Mouse (Mus musculus) hindbrain, embryonic 15.5 days (tissue): Measurements from ENCODE around the gene Tnfrsf18. TPM values are rescaled to one million over a fixed set of nuclear protein-coding genes. Genes with fewer than 3 reads are reported as not detected.

Experiments
- ATAC-seq: fragments of 200-750 bp; cut with Nextera tagmentation; 2 replicates; pipeline ENCODE4 v1.8.0; 2017; ENCODE audit warnings: low read depth, moderate number of reproducible peaks, moderate TSS enrichment; ENCODE audit not compliant: low FRiP score
- H3K27ac ChIP-seq: fragments of 300-500 bp; sonication (generic); replicated peaks from 2 replicates; pipeline ENCODE4 v1.5.1; 2015; ENCODE audit warnings: mild to moderate bottlenecking, inconsistent platforms
- H3K27me3 ChIP-seq: fragments of 300-500 bp; sonication (generic); 2 replicates; pipeline ENCODE4 v1.6.1; 2015; ENCODE audit warnings: control low read depth, inconsistent platforms
- H3K36me3 ChIP-seq: fragments of 300-500 bp; sonication (generic); 2 replicates; pipeline ENCODE4 v1.6.1; 2015; ENCODE audit warnings: control low read depth, inconsistent platforms
- H3K4me1 ChIP-seq: fragments of 300-500 bp; sonication (generic); replicated peaks from 2 replicates; pipeline ENCODE4 v1.6.1; 2015; ENCODE audit warnings: control low read depth, inconsistent platforms
- H3K4me2 ChIP-seq: fragments of 300-500 bp; sonication (generic); 2 replicates; pipeline ENCODE4 v1.6.1; 2015; ENCODE audit warnings: moderate library complexity, mild to moderate bottlenecking, inconsistent platforms
- H3K4me3 ChIP-seq: fragments of 300-500 bp; sonication (generic); 2 replicates; pipeline ENCODE4 v1.5.1; 2015; ENCODE audit warnings: mild to moderate bottlenecking, inconsistent platforms
- H3K9ac ChIP-seq: fragments of 300-500 bp; sonication (generic); 2 replicates; pipeline ENCODE4 v1.6.1; 2015; ENCODE audit warnings: inconsistent platforms
- H3K9me3 ChIP-seq: fragments of 300-500 bp; sonication (generic); 2 replicates; pipeline ENCODE4 v1.6.1; 2016; ENCODE audit warnings: control low read depth, inconsistent platforms
- WGBS: fragments of 180-500 bp; shearing (Covaris S2); methylation state at CpG from one replicate; pipeline ENCODE4 v1.1.7; 2015; 5-methylcytosine and 5-hydroxymethylcytosine counted together
- polyA plus RNA-seq: library from polyadenylated mRNA; unstranded; fragments of >200 nt; fragmentation: Nextera tagmentation; extraction: Ambion mirVana; gene quantifications from 2 replicates; pipeline ENCODE4 v1.2.1, GENCODE M21; 2015

Gene Tnfrsf18
- polyA plus RNA-seq, 1 experiment from 2014 or later = 1.9 TPM

- no peaks in the 10 kb centered on the region for H3K27me3 ChIP-seq
- no peak overlapping the region for H3K27ac ChIP-seq
- peaks cover 19% of the 10 kb centered on the region for H3K36me3 ChIP-seq
- no peaks in the 10 kb centered on the region for H3K4me1 ChIP-seq
- H3K4me2 ChIP-seq = no peak overlapping the region
- no peak overlapping the region for H3K9ac ChIP-seq
- WGBS = 91% methylated on average over 2 of the region's 2 CpGs
- no peak overlapping the region for H3K4me3 ChIP-seq
- no peaks in the 10 kb centered on the region for H3K9me3 ChIP-seq
- no peak for ATAC-seq
Measured at GRCm38 (mm10) chr4:156014436-156014835, 11.5 kb upstream of the Tnfrsf18 start.

- 90% methylated on average over 12 of the region's 12 CpGs for WGBS
- H3K9me3 ChIP-seq = no peaks in the 10 kb centered on the region
- no peak overlapping the region for H3K4me3 ChIP-seq
- H3K36me3 ChIP-seq = 0 out of 2 replicates have a peak, but pooled peaks cover 4% of the 10 kb centered on the region
- no peak overlapping the region for H3K4me2 ChIP-seq
- no peak overlapping the region for H3K9ac ChIP-seq
- no peaks in the 10 kb centered on the region for H3K4me1 ChIP-seq
- no peaks in the 10 kb centered on the region for H3K27me3 ChIP-seq
- ATAC-seq = no peak
- H3K27ac ChIP-seq = no peak overlapping the region
Measured at GRCm38 (mm10) chr4:156019771-156020170, 6.2 kb upstream of the Tnfrsf18 start.

- Histone ChIP-seq H3K27me3 (no peaks in the 10 kb centered on the region), H3K4me3 (no peak overlapping the region), H3K27ac (no peak overlapping the region), H3K4me1 (no peaks in the 10 kb centered on the region), H3K9ac (no peak overlapping the region), H3K9me3 (no peaks in the 10 kb centered on the region), H3K36me3 (no peaks in the 10 kb centered on the region), H3K4me2 (no peak overlapping the region)
- whole genome bisulfite sequencing = 86% methylated on average over 3 of the region's 3 CpGs
- no peak for ATAC-seq
Measured at GRCm38 (mm10) chr4:156021381-156021780, 4.6 kb upstream of the Tnfrsf18 start.

DNA sequence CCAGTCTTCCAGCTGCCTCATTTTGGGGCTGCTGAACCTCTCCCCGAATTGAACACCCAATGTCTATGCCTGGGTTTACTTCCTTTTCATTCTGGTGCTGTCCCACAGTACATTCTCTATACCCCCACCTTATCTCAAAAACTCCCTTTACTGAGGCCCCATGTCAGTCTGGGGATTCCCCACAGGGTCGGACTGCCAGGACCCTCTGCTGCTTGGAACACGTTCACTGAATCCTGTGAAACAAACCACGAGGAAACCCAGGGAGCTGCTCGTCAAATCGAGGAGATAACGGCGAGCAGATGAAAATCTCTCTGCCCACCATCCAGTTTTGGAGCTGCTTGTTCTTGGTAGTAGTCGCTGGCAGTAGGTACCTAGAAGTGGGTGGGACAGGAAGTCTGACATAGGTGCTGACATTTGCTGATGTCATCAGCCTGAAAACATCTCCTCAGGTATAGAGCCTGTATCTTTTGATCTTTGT is 4.0 kb upstream of the Tnfrsf18 start:
- no peak overlapping the region for H3K4me2 ChIP-seq
- no peaks in the 10 kb centered on the region for H3K27me3 ChIP-seq
- no peak overlapping the region for H3K9ac ChIP-seq
- ATAC-seq = no peak
- no peak overlapping the region for H3K4me3 ChIP-seq
- WGBS = 82% methylated on average over 9 of the region's 9 CpGs
- H3K36me3 ChIP-seq = 0 out of 2 replicates have a peak, but pooled peaks cover under 1% of the 10 kb centered on the region
- no peak overlapping the region for H3K27ac ChIP-seq
- no peaks in the 10 kb centered on the region for H3K4me1 ChIP-seq
- no peaks in the 10 kb centered on the region for H3K9me3 ChIP-seq

DNA sequence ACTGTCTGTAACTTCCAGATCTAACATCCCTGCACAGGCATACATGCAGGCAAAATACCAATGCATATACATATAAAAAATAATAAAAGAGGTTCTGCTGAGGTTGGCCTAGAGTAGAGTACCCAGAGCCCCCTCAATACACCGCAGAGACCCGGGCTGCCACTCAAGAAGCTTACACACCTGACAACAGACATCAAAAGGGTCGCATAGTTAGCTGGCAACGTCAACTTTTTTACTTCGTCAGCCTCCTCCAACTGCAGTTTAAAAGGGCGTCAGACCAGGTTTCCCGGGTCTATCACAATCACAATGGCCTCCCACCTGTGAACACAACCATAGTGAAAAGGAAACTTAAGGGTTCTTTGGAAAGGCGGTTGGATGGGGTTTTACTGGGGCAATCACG is 2.4 kb upstream of the Tnfrsf18 start:
- no peaks in the 10 kb centered on the region for H3K27me3 ChIP-seq
- no peaks in the 10 kb centered on the region for H3K4me1 ChIP-seq
- no peak for ATAC-seq
- no peak overlapping the region for H3K27ac ChIP-seq
- H3K4me2 ChIP-seq = no peak overlapping the region
- peaks cover 15% of the 10 kb centered on the region for H3K36me3 ChIP-seq
- 84% methylated on average over 9 of the region's 9 CpGs for WGBS
- H3K9ac ChIP-seq = no peak overlapping the region
- no peak overlapping the region for H3K4me3 ChIP-seq
- no peaks in the 10 kb centered on the region for H3K9me3 ChIP-seq

- Histone ChIP-seq H3K4me1 (no peaks in the 10 kb centered on the region), H3K9ac (no peak overlapping the region), H3K27ac (no peak overlapping the region), H3K36me3 (peaks cover 16% of the 10 kb centered on the region), H3K9me3 (no peaks in the 10 kb centered on the region), H3K27me3 (no peaks in the 10 kb centered on the region), H3K4me3 (no peak overlapping the region), H3K4me2 (no peak overlapping the region)
- 92% methylated on average over 7 of the region's 7 CpGs for WGBS
- no peak for ATAC-seq
Measured at GRCm38 (mm10) chr4:156024184-156024583, 1.8 kb upstream of the Tnfrsf18 start.

GRCm38 (mm10) chr4:156028580-156028979 is 2.6 kb downstream of the Tnfrsf18 start:
- Histone ChIP-seq H3K36me3 (peaks cover 20% of the 10 kb centered on the region), H3K27ac (no peak overlapping the region), H3K4me3 (no peak overlapping the region), H3K9me3 (no peaks in the 10 kb centered on the region), H3K9ac (no peak overlapping the region), H3K27me3 (no peaks in the 10 kb centered on the region), H3K4me1 (peaks cover 31% of the 10 kb centered on the region), H3K4me2 (no peak overlapping the region)
- no peak for ATAC-seq
- 96% methylated on average over 7 of the region's 7 CpGs for WGBS

DNA sequence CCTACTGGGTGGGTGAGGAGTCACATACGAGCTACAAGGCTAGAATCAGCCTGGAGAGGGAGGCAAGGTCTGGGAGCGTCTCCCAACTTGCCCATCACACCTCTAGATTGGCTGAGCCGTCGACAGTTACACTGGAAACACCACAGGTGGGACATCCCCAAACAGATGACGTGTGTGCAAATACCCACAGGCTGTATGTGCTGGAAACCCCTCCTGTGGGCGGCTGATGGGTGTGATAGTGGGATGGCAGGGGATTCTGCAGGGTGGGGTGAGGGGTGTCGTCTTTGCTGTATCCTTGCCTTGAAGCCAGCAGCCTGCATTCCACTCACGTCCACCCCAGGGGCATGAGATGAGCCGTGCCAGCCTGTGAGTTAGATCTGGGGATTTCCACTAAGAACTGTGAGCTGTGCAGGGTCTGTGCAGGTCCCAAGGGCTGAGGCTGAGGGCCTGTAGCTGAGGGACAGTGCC is 4.7 kb downstream of the Tnfrsf18 start:
- peaks cover 12% of the 10 kb centered on the region for H3K27me3 ChIP-seq
- H3K4me3 ChIP-seq = peak overlapping the region; percentile 52
- WGBS = 63% methylated on average over 9 of the region's 9 CpGs
- 0 out of 2 replicates have a peak, but pooled peaks have one; percentile 9 for ATAC-seq
- peak overlapping the region; percentile 66 for H3K9ac ChIP-seq
- peaks cover 42% of the 10 kb centered on the region for H3K4me1 ChIP-seq
- H3K27ac ChIP-seq = peak overlapping the region; percentile 88
- H3K4me2 ChIP-seq = peak overlapping the region; percentile 73
- peaks cover 20% of the 10 kb centered on the region for H3K36me3 ChIP-seq
- H3K9me3 ChIP-seq = no peaks in the 10 kb centered on the region

GRCm38 (mm10) chr4:156031255-156031592 is 5.3 kb downstream of the Tnfrsf18 start:
- Histone ChIP-seq H3K9me3 (no peaks in the 10 kb centered on the region), H3K9ac (peak overlapping the region; percentile 66), H3K4me1 (peaks cover 42% of the 10 kb centered on the region), H3K27me3 (peaks cover 17% of the 10 kb centered on the region), H3K4me2 (peak overlapping the region; percentile 73), H3K36me3 (peaks cover 20% of the 10 kb centered on the region), H3K4me3 (peak overlapping the region; percentile 52), H3K27ac (peak overlapping the region; percentile 88)
- 14% methylated on average over 7 of the region's 7 CpGs for whole genome bisulfite sequencing
- no peak; the same call in 1 of the 2 replicates for ATAC-seq

DNA sequence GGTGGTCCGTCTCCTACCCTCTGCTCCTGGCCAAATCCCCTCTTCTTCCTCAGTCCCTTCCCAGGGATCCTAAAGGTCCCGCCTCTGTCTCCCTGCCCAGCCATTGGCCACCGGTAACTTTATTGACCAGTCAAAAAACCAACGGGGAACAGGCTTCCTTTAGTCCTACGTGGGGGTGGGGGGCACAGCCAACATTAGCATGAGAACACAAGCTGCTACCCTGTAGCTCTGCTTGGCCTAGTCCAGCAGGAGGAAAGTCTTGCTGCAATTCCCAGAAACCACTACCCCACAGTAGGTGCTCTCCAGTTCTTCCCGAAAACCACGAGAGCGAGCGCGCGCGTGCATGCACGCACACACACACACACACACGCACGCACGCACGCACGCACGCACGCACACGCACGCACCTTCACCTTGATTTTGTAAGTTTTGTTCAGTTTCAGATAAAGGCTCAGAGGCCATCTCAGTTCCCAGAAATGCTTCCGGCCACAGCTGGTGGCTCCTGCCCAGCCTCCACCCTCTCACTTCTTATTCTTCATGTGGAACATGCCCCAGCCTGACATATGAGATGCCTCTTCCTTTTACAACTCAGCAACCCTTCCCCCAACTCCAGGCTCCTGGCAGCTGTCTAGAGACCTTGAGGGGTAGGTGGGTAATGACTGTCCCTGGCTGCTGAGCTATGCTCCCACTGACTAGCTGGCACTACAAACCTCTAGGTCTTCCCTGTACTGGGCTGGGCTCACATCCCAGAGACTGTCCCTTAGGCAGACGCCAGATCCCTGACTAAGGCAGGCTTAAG is 5.8 kb downstream of the Tnfrsf18 start:
- H3K4me3 ChIP-seq = peak overlapping the region; percentile 52
- H3K4me1 ChIP-seq = peaks cover 42% of the 10 kb centered on the region
- H3K4me2 ChIP-seq = peak overlapping the region; percentile 73
- 3% methylated on average over 24 of the region's 24 CpGs for WGBS
- H3K27me3 ChIP-seq = peaks cover 19% of the 10 kb centered on the region
- peak overlapping the region; percentile 66 for H3K9ac ChIP-seq
- peak; percentile 93 for ATAC-seq
- H3K36me3 ChIP-seq = peaks cover 20% of the 10 kb centered on the region
- peak overlapping the region; percentile 88 for H3K27ac ChIP-seq
- H3K9me3 ChIP-seq = no peaks in the 10 kb centered on the region

DNA sequence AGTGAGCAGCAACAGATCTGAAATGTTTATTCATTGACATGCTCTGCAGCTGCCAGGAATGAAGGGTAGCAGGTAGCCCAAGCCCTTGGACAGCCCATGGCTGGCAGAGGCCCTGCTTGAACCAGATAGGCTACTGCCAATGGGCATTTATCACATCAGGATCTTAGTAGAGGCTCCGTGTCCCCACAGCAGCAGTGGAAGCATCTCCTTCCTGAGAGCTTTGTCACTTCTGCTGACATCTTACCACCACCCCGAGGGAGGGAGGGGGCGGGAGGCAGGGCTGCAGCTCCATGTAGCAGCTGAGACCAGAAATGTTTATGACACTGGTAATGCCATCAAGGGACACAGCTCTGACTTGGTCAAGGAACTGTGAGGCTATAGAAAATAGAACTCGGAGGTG is 6.9 kb downstream of the Tnfrsf18 start:
- Histone ChIP-seq H3K9ac (no peak overlapping the region), H3K4me2 (peak overlapping the region; percentile 73; the same call in 1 of the 2 replicates), H3K27ac (peak overlapping the region; percentile 88; the same call in 1 of the 2 replicates), H3K36me3 (peaks cover 11% of the 10 kb centered on the region), H3K4me1 (peaks cover 42% of the 10 kb centered on the region), H3K9me3 (no peaks in the 10 kb centered on the region), H3K27me3 (peaks cover 19% of the 10 kb centered on the region), H3K4me3 (no peak overlapping the region)
- 88% methylated on average over 4 of the region's 4 CpGs for WGBS
- no peak for ATAC-seq

- Histone ChIP-seq H3K9me3 (no peaks in the 10 kb centered on the region), H3K4me3 (no peak overlapping the region), H3K9ac (no peak overlapping the region), H3K36me3 (peaks cover 6% of the 10 kb centered on the region; the same call in 1 of the 2 replicates), H3K4me2 (no peak overlapping the region), H3K27me3 (peaks cover 19% of the 10 kb centered on the region), H3K4me1 (peaks cover 42% of the 10 kb centered on the region), H3K27ac (no peak overlapping the region)
- WGBS = 54% methylated on average over 6 of the region's 6 CpGs
- no peak for ATAC-seq
Measured at GRCm38 (mm10) chr4:156033476-156034119, 7.6 kb downstream of the Tnfrsf18 start.
